In genomic region chr5:21440833-21441530, GRCm38 (mm10) we compare ENCODE assay signal across 9 mouse cellular contexts. TPM values are rescaled to one million over a fixed set of nuclear protein-coding genes. Genes with fewer than 3 reads are reported as not detected.
A peak's percentile ranks its signal among the peaks of the same experiment; 100 is the strongest.
DNase-seq lines count a peak whose midpoint lies in the region; ATAC-seq and TF ChIP-seq lines count a peak whose summit lies in the region.
"Had no signal": no experiment of that assay in that cellular context is flagged by ENCODE, and none has a peak within 500 bp of the region (broad histone marks: within the 10 kb centered on the region; RNA-seq: fewer than 3 reads in every experiment).

No protein-coding gene starts in this region.

- H3K36me3 ChIP-seq in midbrain, postnatal 0 days (ENCODE audit: insufficient read depth, low read length): no peaks in the 10 kb centered on the region
- H3K36me3 ChIP-seq in midbrain, embryonic 15.5 days (replicated peaks): no peaks in the 10 kb centered on the region

- H3K9ac ChIP-seq in midbrain, postnatal 0 days (replicated peaks; ENCODE audit: low read length, poor library complexity, severe bottlenecking): no peak overlapping the region
- H3K9ac ChIP-seq in midbrain, embryonic 15.5 days: no peak overlapping the region

- WGBS in midbrain, postnatal 0 days: 64% methylated on average over 8 of the region's 8 CpGs
- 72% methylated on average over 8 of the region's 8 CpGs for WGBS in midbrain, embryonic 15.5 days

- ATAC-seq in midbrain, postnatal 0 days (ENCODE audit: low FRiP score): no peak
- ATAC-seq in midbrain, embryonic 15.5 days (replicated peaks): no peak

- no peaks in the 10 kb centered on the region for H3K9me3 ChIP-seq in midbrain, postnatal 0 days (ENCODE audit: low read length)
- H3K9me3 ChIP-seq in midbrain, embryonic 15.5 days: no peaks in the 10 kb centered on the region

- H3K4me2 ChIP-seq in midbrain, postnatal 0 days (ENCODE audit: low read depth, low read length, poor library complexity, severe bottlenecking): no peak overlapping the region
- no peak overlapping the region for H3K4me2 ChIP-seq in midbrain, embryonic 15.5 days

- H3K27ac ChIP-seq in midbrain, postnatal 0 days (ENCODE audit: low read depth, low read length): no peak overlapping the region
- H3K27ac ChIP-seq in midbrain, embryonic 15.5 days: no peak overlapping the region
- H3K27ac ChIP-seq: heart, adult 2 months had no signal

- H3K4me1 ChIP-seq in midbrain, postnatal 0 days (ENCODE audit: insufficient read depth, low read length): no peaks in the 10 kb centered on the region
- no peaks in the 10 kb centered on the region for H3K4me1 ChIP-seq in midbrain, embryonic 15.5 days

- H3K4me3 ChIP-seq in midbrain, postnatal 0 days (ENCODE audit: low read depth, low read length): no peak overlapping the region
- no peak overlapping the region for H3K4me3 ChIP-seq in midbrain, embryonic 15.5 days
- H3K4me3 ChIP-seq: heart, adult 2 months had no signal

- peak; percentile 10 for DNase-seq in cerebellum, adult 9-11 months
- DNase-seq in cerebellum, adult 8-10 months: no peak
- DNase-seq in midbrain, postnatal 0 days (ENCODE audit: low spot score): peak; percentile 71
- DNase-seq in kidney, postnatal 10 days: peak; percentile 74
- peak; percentile 22 for DNase-seq in skeletal muscle tissue, adult 2 months (ENCODE audit: low read depth, low spot score)
- DNase-seq in thymus, postnatal 14 days: no peak
- DNase-seq in c-Kit-positive CD71-positive TER-119-positive erythroid progenitor cells, embryonic 14.5 days (ENCODE audit: low spot score): no peak

- no peak for TF ChIP-seq CTCF in midbrain, postnatal 0 days (IDR thresholded peaks at IDR 0.05)

- H3K27me3 ChIP-seq in midbrain, postnatal 0 days (ENCODE audit: insufficient read depth, low read length): no peaks in the 10 kb centered on the region
- H3K27me3 ChIP-seq in midbrain, embryonic 15.5 days (replicated peaks): no peaks in the 10 kb centered on the region

RNA-seq across cellular contexts. Expression of gene Fam185a, which starts 16.2 kb away (rescaled TPM):
- 13.2 and 13.5 TPM in 2 replicates for total RNA-seq in midbrain, postnatal 0 days (2014; rRNA removed)
- 10.1 and 10.8 TPM in 2 replicates for polyA plus RNA-seq in midbrain, postnatal 0 days (2015; fragmentation: Nextera tagmentation; extraction: Ambion mirVana)
- polyA plus RNA-seq in midbrain, embryonic 15.5 days (2015; fragmentation: Nextera tagmentation; extraction: Ambion mirVana): 7.9 and 8.4 TPM in 2 replicates

RNA-seq across cellular contexts. Expression of gene Ccdc146, which starts 16.5 kb away (rescaled TPM):
- 0.14 and 0.27 TPM in 2 replicates for total RNA-seq in midbrain, postnatal 0 days (2014; rRNA removed)
- 0.43 and 0.74 TPM in 2 replicates for polyA plus RNA-seq in midbrain, postnatal 0 days (2015; fragmentation: Nextera tagmentation; extraction: Ambion mirVana)
- 0.88 and 1.1 TPM in 2 replicates for polyA plus RNA-seq in midbrain, embryonic 15.5 days (2015; fragmentation: Nextera tagmentation; extraction: Ambion mirVana)

Comparison
In these comparisons a context has a peak if more than half of its experiments do, and no peak if none do; other contexts are left out.
1. DNase-seq: peak in cerebellum, adult 9-11 months (single experiment), midbrain, postnatal 0 days (single experiment), kidney, postnatal 10 days (single experiment) and skeletal muscle tissue, adult 2 months (single experiment); none in cerebellum, adult 8-10 months (single experiment), thymus, postnatal 14 days (single experiment) and c-Kit-positive CD71-positive TER-119-positive erythroid progenitor cells, embryonic 14.5 days (single experiment).